ENCODE assay signal across 11 mouse cellular contexts in the genomic region with DNA sequence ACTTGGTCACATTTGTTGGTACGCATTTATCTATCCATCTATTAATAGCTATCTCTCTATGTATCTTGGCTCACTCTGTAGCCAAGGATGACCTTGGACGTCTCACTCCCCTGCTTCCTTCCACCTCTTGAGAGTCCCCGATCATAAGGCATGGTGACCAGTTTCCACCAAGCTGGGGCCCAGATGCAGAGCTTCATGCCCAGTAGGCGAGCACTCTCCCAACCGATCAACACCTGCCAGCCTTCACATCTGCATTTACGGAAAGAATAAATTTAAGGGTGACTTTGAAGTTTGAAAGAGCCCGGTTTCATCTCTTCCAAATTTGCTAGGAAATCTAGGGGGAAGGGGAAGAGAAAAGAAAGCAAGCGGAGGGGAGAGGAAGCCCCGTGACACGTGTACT.
DNase-seq lines count a peak whose midpoint lies in the region; ATAC-seq lines count a peak whose summit lies in the region.
"Had no signal": no experiment of that assay in that cellular context is flagged by ENCODE, and none has a peak within 500 bp of the region (broad histone marks: within the 10 kb centered on the region; RNA-seq: fewer than 3 reads in every experiment).

No protein-coding gene starts in this region.

- no peaks in the 10 kb centered on the region for H3K27me3 ChIP-seq in intestine, embryonic 14.5 days (replicated peaks; ENCODE audit: control insufficient read depth, insufficient read depth, low read length)
- no peaks in the 10 kb centered on the region for H3K27me3 ChIP-seq in intestine, embryonic 16.5 days (replicated peaks; ENCODE audit: control insufficient read depth, insufficient read depth, low read length)
- peaks cover 16% of the 10 kb centered on the region; the same call in 1 of the 2 replicates for H3K27me3 ChIP-seq in embryonic facial prominence, embryonic 13.5 days
- no peaks in the 10 kb centered on the region for H3K27me3 ChIP-seq in limb, embryonic 15.5 days

- DNase-seq in adrenal gland, postnatal 14 days: peak; percentile 31
- no peak for DNase-seq in adrenal gland, postnatal 36 days
- DNase-seq in intestine, embryonic 14.5 days (ENCODE audit: low spot score): no peak
- DNase-seq in left cerebral cortex, postnatal 25 days (ENCODE audit: low spot score in 2 of 2): no peak
- DNase-seq: right cerebral cortex, postnatal 4 days had no signal

- no peaks in the 10 kb centered on the region for H3K9me3 ChIP-seq in intestine, embryonic 14.5 days (ENCODE audit: control insufficient read depth, low read length)
- H3K9me3 ChIP-seq in intestine, embryonic 16.5 days (ENCODE audit: control insufficient read depth, low read length): no peaks in the 10 kb centered on the region
- no peaks in the 10 kb centered on the region for H3K9me3 ChIP-seq in embryonic facial prominence, embryonic 13.5 days
- H3K9me3 ChIP-seq in limb, embryonic 15.5 days: no peaks in the 10 kb centered on the region

- intact Hi-C loops in left cerebral cortex, postnatal 25 days (cut with DNase I): loop anchor here (5.0 to 10.0 kb wide), 5 partner anchors 66 to 748 kb away; partner anchors contain the start of genes Arhgap29, Dnttip2 and Gclm

- H3K36me3 ChIP-seq in intestine, embryonic 14.5 days (ENCODE audit: control insufficient read depth, insufficient read depth, low read length): no peaks in the 10 kb centered on the region
- no peaks in the 10 kb centered on the region for H3K36me3 ChIP-seq in intestine, embryonic 16.5 days (ENCODE audit: control insufficient read depth, insufficient read depth, low read length)
- H3K36me3 ChIP-seq in embryonic facial prominence, embryonic 13.5 days: no peaks in the 10 kb centered on the region
- no peaks in the 10 kb centered on the region for H3K36me3 ChIP-seq in limb, embryonic 15.5 days

- H3K4me1 ChIP-seq in intestine, embryonic 14.5 days (replicated peaks; ENCODE audit: control insufficient read depth, insufficient read depth, low read length): peaks cover 5% of the 10 kb centered on the region; the same call in 1 of the 2 replicates
- H3K4me1 ChIP-seq in intestine, embryonic 16.5 days (ENCODE audit: control insufficient read depth, insufficient read depth, low read length): peaks cover 6% of the 10 kb centered on the region; the same call in 1 of the 2 replicates
- H3K4me1 ChIP-seq in embryonic facial prominence, embryonic 13.5 days: peaks cover 5% of the 10 kb centered on the region
- H3K4me1 ChIP-seq in limb, embryonic 15.5 days: 0 out of 2 replicates have a peak, but pooled peaks cover 4% of the 10 kb centered on the region

- H3K4me3 ChIP-seq in intestine, embryonic 14.5 days (ENCODE audit: low read depth, low read length): no peak overlapping the region
- H3K4me3 ChIP-seq in intestine, embryonic 16.5 days (ENCODE audit: low read length): no peak overlapping the region
- H3K4me3 ChIP-seq in embryonic facial prominence, embryonic 13.5 days: no peak overlapping the region; the same call in 1 of the 2 replicates
- no peak overlapping the region for H3K4me3 ChIP-seq in limb, embryonic 15.5 days

- no peak overlapping the region for H3K27ac ChIP-seq in intestine, embryonic 14.5 days (ENCODE audit: low read depth)
- H3K27ac ChIP-seq in intestine, embryonic 16.5 days (ENCODE audit: low read length): no peak overlapping the region
- no peak overlapping the region for H3K27ac ChIP-seq in embryonic facial prominence, embryonic 13.5 days
- H3K27ac ChIP-seq in limb, embryonic 15.5 days: no peak overlapping the region

- no peak for ATAC-seq in intestine, embryonic 14.5 days (replicated peaks; ENCODE audit: low FRiP score, low TSS enrichment, low read depth)
- ATAC-seq in intestine, embryonic 16.5 days: no peak
- ATAC-seq in embryonic facial prominence, embryonic 13.5 days (ENCODE audit: insufficient number of reproducible peaks, insufficient read depth, low FRiP score, low TSS enrichment, low read depth): no peak
- ATAC-seq in limb, embryonic 15.5 days (ENCODE audit: insufficient number of reproducible peaks, low FRiP score, low TSS enrichment, low read depth): no peak
- ATAC-seq in megakaryocyte, adult 5-6 weeks (ENCODE audit: poor library complexity, severe bottlenecking): no peak
- ATAC-seq: activated CD4-positive, CD25-positive, alpha-beta regulatory T cell, adult 4 months; forebrain, embryonic 16.5 days had no signal

- H3K4me2 ChIP-seq in intestine, embryonic 14.5 days (ENCODE audit: low read length): 0 out of 2 replicates have a peak overlapping the region, but pooled peaks have one; percentile 0
- H3K4me2 ChIP-seq in intestine, embryonic 16.5 days (ENCODE audit: low read depth, low read length): no peak overlapping the region
- peak overlapping the region; percentile 50 for H3K4me2 ChIP-seq in embryonic facial prominence, embryonic 13.5 days
- peak overlapping the region; percentile 10 for H3K4me2 ChIP-seq in limb, embryonic 15.5 days

- 51% methylated on average over 10 of the region's 10 CpGs for WGBS in intestine, embryonic 14.5 days
- WGBS in intestine, embryonic 16.5 days: 60% methylated on average over 10 of the region's 10 CpGs
- WGBS in embryonic facial prominence, embryonic 13.5 days: 40% methylated on average over 10 of the region's 10 CpGs
- 43% methylated on average over 10 of the region's 10 CpGs for WGBS in limb, embryonic 15.5 days

- H3K9ac ChIP-seq in intestine, embryonic 14.5 days (ENCODE audit: low read length): no peak overlapping the region
- no peak overlapping the region for H3K9ac ChIP-seq in intestine, embryonic 16.5 days (ENCODE audit: low read depth, low read length)
- no peak overlapping the region for H3K9ac ChIP-seq in embryonic facial prominence, embryonic 13.5 days
- H3K9ac ChIP-seq in limb, embryonic 15.5 days: no peak overlapping the region
